Mouse (Mus musculus) spleen, postnatal 36 days (tissue): ENCODE measurements at regions not wholly inside any gene's neighbourhood (a gene's known extent, or its start where the extent isn't known, plus 50 kb on each side); places are given as distances from the start of the nearest gene placed in this dataset.
A peak's percentile ranks its signal among the peaks of the same experiment; 100 is the strongest.

Experiments used
- DNase-seq, 2 experiments: peaks; one replicate each; pipeline ENCODE4 v3.0.0; 2022; ENCODE audit warnings: low spot score in 2 of 2, mixed read lengths in 1 of 2

DNA sequence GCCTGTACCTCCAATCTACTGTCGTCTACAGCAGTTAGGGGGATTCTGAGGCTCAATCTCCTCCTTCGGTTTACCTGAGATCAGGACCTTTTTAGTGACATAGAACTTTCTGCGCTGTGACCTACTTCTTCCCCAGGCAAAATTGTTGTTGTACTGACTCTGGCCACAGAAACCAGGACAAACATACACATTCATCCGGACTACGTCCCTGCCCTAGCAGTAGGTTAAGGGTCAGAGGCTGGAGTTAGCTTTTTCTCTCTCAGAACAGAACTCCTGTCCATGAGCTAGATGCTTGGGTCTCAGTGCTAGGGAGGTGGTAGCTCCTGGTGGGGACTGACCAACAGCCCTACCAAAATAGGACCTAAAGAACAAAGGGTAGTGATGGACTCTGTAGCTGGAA is 180.2 kb downstream of the Rybp start:
- DNase-seq = no peak

DNA sequence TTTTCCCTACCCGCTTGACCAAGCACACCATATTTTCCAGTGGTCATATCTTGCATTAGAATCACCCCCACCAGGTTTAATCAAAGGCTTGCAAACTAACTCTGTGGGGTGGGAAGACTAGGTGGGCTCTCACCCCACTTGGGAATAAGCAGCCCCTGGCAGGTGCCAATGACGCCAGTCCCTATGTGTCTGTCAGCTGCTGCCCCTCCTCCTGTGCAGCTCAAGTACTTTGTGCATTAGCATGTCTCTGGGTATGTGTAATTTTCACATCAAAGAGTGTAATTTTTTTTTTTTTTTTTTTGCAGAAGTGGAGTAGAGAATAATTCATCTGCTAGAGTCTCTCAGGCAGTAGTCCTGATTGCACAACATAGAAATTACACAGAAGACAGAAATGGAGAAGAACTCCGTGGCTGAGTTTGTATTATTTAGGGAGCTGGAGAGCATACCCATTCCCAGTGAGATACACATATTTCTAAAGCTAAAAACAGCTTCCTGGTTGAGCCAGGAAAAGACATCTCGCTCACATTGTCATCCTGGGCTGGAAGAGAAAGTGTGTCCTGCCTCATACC is 186.6 kb downstream of the Rybp start:
- no peak for DNase-seq

DNA sequence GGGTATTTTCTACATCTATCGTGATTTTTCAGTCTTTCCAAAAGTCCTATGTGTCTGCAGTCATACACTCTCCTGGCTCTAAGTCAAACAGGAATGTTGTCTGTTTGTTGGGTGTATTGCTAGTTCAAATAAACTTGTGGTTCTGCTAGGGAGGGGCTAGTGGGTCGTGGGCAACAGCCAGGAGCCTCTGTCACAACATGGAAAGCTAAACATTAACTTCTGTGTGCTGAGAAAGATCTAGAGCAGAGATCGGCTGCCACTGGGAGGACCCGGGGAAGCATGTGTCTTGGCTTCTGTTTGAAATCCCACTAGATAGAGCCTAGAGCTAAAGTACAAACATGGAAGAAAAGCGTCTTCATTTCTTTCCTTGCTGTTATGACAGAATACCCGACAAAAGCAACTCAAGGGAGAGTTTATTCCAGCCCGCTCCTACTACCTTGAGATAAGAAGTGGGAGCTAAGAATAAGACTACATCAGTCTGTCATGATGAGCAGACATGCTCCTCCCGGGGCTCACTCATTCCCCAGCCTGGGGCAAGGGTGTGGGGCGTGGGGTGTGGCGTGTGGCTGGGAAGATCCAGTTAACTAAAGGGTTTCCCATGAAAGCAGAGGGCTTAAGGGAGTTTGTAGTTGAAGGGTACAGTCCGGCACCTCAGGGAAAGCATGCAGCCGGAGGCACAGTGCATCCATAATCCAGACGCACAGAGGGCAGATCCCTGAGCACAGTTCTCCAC is 190.7 kb downstream of the Rybp start:
- DNase-seq = no peak

DNA sequence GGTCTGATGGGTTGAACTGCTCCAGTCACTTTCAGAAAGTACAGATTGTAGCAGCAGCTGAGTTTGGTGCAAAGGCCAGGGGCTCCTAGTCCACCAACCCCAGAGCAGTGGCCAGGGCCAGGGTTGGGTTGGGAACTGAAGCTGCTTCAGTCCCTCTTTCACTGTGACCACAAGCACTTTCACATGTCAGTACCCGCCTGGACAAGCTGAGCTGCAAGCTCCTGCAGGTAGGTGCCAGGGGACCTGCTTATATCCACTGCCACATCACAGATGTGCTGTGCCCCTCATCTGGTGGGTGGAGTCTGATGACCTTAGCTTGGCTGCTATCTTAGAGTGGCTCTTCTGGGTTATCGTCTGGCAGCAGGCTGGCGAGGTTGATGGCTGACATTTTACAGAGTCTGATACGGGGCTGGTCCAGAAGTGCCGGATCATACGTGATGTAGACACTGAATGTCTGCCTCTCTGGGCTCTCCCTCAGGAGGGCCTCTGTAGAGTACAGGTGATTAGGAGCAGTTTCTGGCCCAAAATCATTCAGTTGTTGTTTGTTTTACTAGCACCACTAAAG is 192.6 kb downstream of the Rybp start:
- peak; percentile 9 to 19 for DNase-seq

DNA sequence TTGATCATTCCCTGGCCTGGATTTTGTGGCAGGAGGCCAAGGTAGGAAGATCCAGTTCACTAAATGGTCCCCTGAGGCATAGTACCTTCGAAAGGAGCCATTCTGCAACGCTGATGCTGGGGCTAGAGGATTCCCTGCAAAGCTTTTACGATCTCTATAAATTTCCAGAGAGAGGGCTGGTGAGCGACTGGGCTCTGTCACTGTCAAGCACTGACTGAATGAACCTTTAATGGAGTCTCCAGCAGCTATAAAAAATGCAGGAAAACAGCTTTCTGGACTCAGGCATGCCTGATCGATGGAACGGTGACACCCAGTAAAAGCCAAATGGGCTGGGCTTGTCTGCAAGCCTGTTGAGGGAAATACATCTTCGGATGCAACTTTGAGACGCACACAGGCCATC is 194.4 kb downstream of the Rybp start:
- no peak for DNase-seq

DNA sequence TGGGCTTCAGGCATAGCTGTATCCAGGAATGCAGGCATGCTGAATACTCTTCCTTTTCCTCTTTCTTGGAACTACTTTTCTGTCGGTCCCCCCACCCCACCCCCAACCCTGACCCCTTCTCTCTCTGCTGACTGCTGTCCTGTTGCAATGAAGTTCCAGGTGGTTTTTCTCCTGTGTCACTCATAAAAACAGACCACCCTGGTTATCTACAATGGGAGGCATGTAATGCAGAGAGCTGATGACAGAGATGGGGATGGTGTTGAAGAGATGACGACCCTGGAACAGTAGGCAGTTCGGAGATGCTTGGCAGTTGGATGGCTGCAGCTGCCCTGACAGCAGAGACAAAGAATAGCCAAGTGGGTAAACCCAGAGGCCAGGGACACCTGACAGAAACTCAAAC is 195.5 kb downstream of the Rybp start:
- no peak for DNase-seq

DNA sequence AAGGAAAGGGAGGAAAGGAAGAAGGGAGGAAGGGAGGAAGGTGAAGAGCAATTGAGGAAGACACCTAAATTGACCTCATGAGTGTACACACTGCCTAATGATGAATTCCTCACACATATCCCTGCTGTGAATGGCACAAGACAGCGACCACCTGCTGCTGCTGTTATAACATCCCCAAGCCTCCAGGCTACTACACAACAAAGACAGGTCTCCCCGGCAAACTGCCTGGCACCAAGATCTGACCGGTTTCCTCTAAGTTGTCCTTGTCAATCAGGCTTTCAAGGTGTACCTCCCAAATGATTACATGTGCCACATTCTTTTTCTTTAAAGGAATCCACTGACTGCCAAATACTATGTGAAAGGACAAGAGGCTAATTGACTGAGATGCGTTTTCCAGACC is 198.7 kb downstream of the Rybp start:
- DNase-seq = no peak

DNA sequence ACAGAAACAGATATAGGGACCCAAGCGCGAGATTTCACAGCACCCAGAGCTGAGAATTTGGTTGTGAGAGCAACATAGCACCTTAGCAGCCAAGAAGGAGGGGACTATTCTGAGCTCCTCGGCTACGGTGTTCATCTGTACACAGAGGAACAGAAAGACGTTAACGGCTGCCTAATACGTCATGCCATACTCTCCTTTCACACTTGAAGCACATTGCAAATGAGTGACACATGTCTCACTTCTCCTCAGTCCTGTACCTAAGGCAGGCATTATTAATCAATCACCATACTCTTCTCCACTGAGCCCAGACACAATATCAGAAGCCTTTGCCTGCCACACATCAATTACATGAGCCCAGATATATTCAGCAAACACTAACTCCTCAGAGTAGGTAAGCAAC is 200.5 kb downstream of the Rybp start:
- no peak for DNase-seq

DNA sequence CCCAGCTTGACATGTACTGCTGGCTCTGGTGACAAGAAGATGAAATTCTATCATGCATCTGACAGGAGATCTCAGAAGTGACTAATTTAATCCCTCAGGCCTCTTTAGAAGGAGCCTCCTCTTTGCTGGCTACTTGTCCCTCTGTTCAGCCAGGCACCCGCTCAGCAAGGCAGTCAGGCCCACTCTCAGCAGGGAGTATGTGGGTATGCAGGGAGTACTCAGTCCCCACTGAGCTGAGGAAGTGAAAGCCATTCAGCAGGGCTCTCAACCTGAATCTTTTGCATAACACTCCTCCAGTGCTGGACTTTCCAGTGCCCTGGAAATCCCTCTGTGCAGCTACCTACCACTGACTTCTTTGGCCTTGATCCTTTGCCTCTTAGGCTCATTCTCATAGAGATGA is 201.3 kb downstream of the Rybp start:
- peak; percentile 3 to 8 for DNase-seq

DNA sequence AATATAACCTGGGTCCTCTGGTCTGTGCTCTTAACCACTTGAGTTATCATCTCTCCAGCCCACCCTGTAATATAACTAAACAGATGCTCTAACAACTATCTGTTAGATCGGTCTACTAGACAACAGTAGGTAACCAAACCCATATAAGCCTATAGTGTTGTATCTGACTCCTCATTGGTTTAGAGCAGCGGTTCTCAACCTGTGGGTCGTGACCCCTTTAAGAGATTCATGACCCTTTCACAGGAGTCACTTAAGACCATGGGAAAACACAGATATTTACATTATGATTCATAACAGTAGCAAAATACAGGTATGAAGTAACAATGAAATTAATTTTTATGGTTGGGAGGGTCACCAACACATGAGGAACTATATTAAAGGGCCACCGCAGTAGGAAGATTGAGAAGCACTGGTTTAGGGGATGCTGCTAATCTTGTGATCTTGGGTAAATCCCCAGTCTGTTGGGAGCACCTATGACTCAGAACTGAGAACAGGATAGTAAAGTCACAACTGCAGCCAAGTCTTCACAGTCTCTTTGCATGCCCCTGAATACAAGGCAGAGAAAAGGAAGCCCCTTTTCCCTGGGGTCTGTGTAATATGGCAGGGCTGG is 203.3 kb downstream of the Rybp start:
- DNase-seq = no peak

DNA sequence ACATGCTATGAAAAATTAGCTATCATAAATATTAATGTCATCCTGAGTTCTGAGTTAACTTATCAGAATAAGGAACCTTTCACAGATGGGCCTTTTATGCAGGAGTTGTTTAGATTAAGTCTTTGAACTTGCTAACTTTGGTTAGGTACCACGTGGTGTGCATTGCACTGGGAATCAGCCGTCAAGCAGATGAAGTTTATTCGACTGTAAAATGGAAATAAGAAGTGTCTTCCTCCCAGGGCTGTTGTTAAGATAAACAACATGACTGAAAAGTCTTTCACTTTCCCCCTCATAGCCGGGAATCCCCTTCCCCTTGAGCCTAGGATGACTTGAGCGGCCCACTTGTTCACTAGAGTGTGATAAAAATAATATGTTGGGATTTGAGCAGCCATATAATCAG is 204.2 kb downstream of the Rybp start:
- no peak for DNase-seq

DNA sequence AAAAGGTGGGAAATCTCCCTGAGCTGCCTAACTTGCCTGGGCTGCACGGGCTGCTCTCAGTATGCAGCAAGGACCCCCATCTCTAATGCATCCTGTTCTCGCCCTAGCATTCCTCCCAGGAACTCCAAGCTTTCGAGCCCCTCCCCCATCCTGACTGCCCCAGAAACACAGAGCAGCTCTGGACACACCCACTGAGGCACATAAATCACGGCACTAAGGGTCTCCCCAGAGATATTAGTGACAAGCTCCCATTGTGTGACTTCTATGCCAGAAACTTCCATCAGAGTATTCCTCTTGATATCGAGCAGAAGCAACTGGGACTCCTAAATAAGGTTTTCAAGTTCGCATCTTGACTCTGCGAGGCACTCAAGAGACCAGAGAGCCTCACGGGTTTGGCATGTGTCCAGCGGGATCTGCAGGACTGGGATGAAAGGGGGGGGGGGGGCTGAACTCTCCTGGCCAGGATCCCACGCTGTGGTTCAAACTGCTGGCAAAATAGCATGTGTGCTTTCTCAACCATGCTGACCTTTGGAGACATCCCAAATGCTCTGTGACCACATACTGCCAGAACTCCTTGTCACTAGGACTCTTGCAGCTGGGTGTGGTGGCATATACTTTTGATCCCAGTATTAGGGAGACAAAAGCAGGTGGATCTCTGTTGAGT is 212.5 kb downstream of the Rybp start:
- no peak for DNase-seq

DNA sequence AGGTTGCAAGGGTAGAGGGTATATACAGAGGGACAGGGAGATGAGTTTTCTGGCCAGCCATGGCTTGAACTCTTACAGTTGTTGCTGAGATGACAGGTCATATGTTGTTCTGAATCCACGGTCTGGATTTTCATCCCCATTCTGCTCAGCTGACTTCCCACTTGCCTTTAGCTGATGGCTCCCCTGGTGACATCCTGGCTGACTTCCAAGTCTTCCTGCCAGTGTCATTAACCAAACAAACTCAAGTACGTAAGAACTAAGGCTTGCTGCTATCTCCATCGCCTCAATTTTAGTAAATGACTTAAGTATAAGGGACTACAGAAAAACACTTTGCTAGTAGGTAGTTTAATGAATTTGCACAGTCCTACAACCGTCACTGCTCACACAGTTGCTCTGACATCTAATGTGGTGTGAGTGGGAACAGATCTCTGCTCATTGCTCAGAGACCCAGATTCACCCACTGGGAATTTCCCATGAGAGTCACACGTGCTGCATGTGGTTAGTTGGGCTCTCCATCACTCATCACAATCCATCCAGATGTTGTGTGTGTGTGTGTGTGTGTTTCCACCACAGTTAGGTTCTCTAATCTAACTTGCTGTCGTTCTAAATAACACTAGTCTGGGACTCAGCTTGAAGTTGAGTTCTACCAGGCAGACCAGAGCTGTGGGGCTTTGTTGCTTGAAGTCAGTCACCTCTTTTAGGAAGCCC is 214.9 kb downstream of the Rybp start:
- DNase-seq = no peak

DNA sequence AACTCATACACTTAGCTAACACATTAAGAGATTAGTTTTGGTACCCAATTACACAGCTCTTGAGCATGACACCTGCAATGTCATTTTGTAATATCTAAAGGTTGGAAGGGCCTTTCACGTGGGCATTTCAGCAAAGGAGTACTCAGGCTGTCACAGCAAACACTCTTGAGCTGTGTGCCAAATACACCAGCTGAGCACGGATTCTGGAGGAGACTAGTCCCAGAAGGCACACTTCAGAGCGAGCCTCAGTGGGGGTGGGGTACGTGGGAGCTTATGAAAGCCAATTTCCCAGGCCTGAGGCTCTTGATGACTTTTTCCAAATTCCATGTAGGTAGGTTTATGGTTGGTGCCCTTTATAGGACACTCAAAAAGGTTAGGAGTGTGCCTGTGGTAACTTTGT is 218.1 kb downstream of the Rybp start:
- no peak for DNase-seq

DNA sequence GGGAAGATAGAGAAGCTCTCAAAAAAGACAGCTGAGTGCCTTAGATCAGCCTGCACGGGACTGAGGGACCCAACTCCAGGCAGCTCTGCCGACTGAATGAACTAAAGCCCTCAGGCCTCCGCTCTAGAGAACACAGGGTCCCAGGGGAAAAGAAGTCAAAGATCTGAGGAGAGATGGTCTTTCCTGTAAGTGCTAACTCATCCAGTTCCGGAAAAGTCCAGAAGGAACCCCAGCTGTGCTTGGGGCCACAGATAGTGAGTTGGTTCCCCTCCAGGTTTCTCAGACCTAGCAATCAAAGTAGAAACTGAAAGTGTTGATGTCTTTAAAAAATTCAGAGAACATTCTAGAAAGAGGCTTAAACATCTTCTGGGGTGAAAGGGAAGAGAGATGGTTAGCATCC is 220.0 kb downstream of the Rybp start:
- no peak for DNase-seq

DNA sequence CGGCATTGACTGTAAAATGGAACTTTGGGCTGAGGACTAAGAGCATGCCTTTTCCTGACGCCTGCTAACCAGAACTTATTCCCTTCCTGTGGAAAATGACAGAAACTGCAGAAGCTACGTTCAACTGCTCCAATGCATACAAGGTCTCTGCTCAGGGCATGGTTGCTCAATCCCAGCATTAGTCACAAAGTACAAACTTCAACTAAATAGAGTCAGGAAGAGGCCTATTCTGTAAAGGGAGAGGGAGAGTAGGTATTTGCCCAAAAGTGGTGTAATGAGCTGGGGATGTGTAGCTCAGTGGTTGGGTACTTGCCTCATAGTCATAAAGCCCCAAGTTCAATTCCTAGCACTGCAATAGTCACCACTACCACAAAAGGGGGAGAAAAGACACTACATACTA is 221.7 kb downstream of the Rybp start:
- DNase-seq = no peak

DNA sequence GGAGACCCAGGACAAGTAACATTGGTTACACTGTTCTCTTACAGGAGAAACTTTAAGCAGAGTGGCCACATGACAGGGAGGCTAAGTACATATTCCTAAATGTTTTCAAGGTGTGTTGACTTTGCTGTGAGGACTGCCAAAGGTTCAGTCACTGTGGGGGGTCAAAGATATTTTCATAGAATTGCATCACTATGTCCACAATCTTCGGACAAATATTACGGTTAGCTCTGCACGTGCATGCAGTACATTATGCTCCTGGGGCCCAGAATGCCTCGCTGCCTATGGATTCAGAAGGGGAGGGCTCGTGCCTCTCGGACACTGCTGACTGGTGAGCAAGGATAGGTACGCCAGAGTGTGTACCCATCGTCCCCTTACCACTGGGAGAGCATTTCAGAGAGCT is 224.3 kb downstream of the Rybp start:
- DNase-seq = no peak

DNA sequence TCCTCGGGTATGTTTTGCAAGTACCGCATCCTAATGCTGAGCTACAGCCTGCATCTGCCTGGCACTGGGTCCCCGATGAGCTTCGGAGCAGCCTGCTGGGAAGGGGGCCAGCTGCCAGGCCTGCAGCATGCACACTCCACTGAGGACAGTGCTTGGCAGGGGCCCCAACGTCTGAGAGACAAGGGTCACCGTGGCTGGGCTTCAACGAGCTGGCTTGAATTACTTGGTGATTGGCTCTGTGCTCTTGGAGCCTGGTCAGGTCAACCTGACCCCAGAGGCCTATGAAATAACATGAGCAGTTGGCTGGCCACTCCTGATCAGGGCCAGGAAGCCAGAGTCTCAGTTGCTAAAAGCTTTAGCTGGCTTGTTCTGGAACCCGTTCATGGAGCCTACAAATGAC is 227.5 kb downstream of the Rybp start:
- no peak for DNase-seq

DNA sequence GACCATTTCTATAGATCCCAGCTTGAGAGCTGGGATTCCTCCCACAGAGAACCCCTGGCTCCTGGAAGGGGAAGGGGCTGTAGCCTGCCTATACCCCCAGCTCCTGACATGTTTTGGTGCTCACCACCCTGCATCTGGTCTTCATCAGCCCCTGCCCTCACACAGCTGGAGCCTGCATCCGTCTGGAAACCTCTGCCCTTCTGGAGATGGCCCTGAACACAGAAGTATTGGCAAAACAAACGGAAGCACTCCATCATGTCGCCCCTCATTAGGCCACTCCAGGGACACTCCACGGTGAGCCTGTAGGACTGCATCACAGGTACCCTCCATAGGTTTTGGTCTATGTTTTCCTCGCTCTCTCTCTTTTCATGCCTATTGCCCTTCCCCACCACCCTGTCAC is 231.3 kb downstream of the Rybp start:
- DNase-seq = no peak

DNA sequence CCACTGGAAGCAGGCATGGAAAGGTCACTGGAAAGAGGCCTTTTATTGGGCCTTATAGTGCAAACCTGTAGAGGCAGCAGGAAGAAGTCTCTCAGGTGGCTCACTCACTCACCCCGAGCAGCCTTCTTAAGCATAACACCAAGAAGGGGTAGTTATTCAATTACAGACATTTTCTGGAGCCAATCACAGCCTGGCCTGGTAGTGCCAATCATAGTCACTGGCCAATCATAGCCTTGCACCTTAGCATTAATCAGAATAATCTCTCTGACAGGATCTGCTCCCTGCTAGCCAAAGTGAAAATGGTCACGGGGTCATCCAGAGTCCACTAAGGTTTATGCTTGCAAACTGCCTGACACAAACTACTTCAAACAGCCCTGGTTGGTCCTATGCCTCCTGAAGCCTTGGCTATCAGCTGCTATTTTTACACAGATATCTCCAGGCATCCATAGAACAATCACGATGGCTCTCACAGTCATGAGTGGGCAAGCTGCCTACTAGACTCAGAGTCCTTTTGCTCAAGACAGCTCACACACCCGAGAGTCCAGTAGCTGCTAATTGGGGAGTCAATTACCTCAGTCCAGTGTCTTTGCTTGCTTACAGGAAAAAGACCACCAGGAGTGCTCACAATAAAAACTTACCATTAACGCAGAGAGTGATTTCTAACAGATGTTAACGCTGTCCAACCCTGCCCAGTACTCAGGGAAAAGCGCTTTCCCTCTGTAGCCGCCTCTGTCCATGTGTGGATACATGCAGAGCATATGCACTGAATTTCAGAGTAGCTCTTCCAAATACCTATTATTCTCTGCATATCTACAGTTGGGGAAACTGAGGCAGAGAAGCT is 234.1 kb downstream of the Rybp start:
- no peak for DNase-seq

DNA sequence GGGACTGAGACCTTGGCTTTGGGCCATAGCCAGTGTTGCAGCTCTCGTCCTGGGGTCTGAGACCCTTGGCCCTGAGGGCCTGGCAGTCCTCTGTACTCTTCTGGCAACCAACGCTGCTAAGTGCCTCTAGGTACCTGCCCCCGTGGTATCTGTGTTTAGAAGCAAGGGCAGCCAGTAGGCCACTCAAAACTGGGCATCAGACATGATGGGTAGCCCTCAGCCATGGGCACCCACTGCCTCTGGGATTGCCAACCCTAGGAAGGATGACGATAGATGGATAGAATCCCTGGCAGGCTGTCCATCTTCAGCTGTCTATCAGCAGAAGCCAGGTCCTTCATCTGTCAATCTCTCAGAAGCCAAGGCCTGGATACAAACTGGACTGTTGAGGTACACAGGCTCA is 234.9 kb downstream of the Rybp start:
- no peak for DNase-seq
